Mouse (Mus musculus) adrenal gland, postnatal 4 days (tissue): ENCODE measurements at regions not wholly inside any gene's neighbourhood (a gene's known extent, or its start where the extent isn't known, plus 50 kb on each side); places are given as distances from the start of the nearest gene placed in this dataset.

ENCODE experiments used
- DNase-seq, 2 experiments: peaks; one replicate each; pipeline ENCODE4 v3.0.0; 2021 to 2022; ENCODE audit warnings: low spot score in 2 of 2, mixed read lengths in 2 of 2

DNA sequence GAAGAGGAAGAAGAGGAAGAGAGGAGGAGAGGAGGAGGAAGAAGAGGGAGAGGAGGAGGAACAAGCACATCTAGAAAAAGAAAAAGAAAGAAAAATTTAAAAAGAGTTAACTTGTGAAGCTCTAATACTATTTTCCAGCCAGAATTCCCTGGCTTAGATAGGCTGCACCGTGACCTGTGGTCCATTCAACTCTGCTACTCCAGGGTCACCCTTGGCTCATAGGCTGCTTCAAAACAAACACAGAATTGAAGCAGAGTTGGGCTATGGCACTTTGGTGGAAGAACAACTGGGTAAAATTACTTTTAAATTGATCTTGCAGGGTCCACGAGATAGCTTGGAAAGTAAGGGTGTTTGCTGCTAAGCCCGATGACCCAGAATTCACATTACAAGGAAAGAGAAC is 79.0 kb upstream of the Gadd45a start:
- DNase-seq: no peak

GRCm38 (mm10) chr6:67115505-67116303 is 78.4 kb upstream of the Gadd45a start:
- no peak for DNase-seq

DNA sequence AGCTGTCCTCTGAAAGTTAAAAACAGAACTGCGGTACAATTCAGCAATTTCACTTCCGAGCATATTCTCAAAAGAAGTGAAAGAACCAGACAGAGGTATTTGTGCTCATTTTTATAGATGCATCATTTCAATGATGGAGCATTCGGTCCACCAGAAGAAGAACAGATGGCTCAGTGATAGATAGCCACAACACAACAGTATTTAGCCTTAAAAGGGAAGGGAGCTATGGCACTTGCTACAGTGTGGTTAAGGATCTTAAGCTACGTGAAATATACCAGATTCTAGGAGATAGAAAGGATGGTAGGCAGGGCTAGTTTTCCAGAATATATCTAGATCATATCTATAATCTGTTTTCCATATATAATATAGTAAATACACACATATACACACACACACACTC is 77.5 kb upstream of the Gadd45a start:
- DNase-seq: no peak

DNA sequence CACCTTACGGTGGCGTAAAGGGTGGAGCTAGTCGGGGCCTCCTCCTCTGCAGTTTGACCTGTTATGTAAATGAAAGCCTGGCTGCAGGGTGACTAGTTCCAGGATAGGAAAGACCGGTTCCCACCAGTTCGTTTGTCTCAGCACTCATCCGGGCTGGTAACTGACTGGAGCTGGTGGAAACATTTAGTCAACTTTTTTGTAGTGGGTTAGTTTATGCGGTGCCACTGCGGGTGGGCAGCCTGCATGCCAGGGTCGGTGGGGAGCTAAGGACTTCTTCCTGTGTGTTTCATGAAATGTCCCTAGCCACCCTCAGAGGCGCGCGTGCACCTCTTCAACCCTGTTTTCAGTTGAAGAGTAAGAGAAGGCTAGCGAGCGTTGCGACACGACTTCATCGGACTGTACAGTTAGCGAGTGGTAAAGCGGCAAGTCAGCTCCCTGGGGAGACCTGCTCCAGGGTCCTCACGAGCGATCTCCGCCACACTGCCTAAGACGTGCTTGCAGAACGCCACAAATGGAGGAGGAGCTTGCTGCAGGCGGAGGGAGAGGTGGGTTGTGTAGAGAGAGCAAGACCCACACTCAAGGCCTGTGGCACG is 76.5 kb upstream of the Gadd45a start:
- no peak for DNase-seq

- DNase-seq: no peak
Measured at GRCm38 (mm10) chr6:67113261-67113660, 76.0 kb upstream of the Gadd45a start.

- no peak for DNase-seq
Measured at GRCm38 (mm10) chr6:67112311-67112710, 75.1 kb upstream of the Gadd45a start.

GRCm38 (mm10) chr6:67111581-67111980 is 74.3 kb upstream of the Gadd45a start:
- no peak for DNase-seq

GRCm38 (mm10) chr6:67110391-67110790 is 73.1 kb upstream of the Gadd45a start:
- no peak for DNase-seq

DNA sequence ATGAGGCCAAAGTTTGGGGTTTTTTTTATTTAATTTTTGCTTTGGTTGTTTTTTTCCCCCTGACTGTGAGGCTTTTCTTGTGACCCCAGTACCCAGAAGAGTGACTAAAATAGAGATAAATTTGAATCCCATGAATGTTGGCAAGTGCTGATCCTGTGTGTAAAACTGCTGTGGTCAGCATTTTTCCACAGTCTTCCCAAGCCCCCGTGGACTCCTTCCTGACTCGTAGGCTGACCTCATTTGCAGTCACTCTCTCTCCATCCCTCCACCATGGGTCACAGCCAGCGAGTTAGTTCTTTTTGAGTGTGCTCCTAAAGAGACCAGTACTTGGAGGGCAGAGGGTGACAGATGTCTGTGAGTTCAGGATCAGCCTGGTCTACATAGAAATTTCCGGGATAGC is 72.5 kb upstream of the Gadd45a start:
- DNase-seq: no peak

- DNase-seq: no peak
Measured at GRCm38 (mm10) chr6:67107517-67107916, 70.3 kb upstream of the Gadd45a start.

DNA sequence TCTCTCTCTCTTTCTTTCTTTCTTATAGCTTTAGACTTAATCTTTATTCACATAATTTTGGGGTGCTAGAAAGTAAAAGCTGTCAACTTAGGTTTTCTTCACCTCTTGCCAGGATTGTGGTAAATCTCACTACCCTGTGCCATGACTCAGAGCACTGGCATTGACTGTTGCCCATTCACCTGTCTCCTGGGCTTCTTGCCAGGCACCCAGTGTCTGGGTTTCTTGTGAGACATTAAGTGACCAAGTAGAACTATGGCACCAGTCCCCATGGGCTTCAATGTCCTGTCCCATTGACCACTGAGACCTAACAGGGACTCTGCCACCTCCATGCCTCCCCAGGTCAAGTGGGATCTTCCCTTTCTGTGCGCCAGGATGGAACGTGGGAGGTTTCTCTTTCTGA is 69.2 kb upstream of the Gadd45a start:
- no peak for DNase-seq

DNA sequence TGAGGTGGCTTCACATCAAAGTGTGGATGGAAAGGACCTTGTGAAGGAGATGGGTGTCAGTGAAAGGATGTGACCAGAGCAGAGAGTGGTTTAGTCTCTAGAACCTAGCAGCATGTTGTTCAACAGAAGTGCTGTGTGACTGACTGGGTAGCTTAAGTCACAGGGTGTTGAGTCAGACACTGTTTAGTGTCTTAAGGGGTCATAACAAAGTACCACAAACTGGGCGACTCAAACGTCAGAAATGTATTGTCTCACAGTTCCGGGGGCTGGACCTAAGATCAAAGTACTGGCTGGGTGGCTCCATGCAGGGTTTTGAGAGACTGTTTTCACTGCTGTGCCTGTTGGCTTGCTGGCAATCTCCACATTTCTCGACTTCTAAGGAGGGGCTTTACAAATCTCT is 68.1 kb upstream of the Gadd45a start:
- DNase-seq: no peak

- DNase-seq: no peak
Measured at GRCm38 (mm10) chr6:67104205-67104604, 66.9 kb upstream of the Gadd45a start.

- peak in 1 of 2 experiments; percentile 39 for DNase-seq
Measured at GRCm38 (mm10) chr6:67102541-67103134, 65.4 kb upstream of the Gadd45a start.

- DNase-seq: no peak
Measured at GRCm38 (mm10) chr6:67102014-67102413, 64.8 kb upstream of the Gadd45a start.

- no peak for DNase-seq
Measured at GRCm38 (mm10) chr6:67094426-67094825, 57.2 kb upstream of the Gadd45a start.

GRCm38 (mm10) chr6:67093128-67093527 is 55.9 kb upstream of the Gadd45a start:
- no peak for DNase-seq

- DNase-seq: no peak
Measured at GRCm38 (mm10) chr6:67090150-67090549, 52.9 kb upstream of the Gadd45a start.

DNA sequence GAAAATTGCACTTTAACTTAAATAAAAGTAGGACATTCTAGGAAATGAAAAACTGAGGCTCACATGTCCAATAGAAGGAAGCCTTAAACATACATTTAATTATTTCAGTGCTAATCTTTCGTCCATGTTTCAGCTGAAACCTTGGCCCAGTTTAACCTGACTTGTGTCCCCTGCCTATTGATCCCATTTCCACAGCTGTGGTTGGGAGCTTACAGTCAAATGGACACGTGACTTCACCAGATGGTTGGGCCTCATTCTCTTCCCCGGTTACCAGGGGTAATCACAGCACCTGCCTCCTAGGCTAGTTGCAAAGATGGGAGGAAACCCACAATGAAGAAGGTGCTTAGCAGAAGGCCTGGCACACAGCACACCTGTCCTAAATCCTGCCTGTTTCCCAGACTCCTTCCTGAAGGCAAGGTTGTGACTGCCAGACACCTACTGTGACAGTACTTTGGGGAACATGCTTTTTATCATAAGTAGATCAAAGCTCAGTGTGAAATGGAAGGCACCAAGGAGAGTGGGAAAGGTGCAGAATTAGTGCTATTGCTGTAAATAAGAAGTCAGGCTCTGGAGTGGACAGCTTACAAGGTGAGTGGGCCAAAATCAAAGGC is 52.4 kb upstream of the Gadd45a start:
- DNase-seq: no peak

- DNase-seq: no peak
Measured at GRCm38 (mm10) chr6:67088741-67089455, 51.6 kb upstream of the Gadd45a start.

GRCm38 (mm10) chr6:67087837-67088440 is 50.7 kb upstream of the Gadd45a start:
- no peak for DNase-seq
